Mouse (Mus musculus) adrenal gland, postnatal 14 days (tissue): Measurements from ENCODE around the gene Trim43c. TPM values are rescaled to one million over a fixed set of nuclear protein-coding genes. Genes with fewer than 3 reads are reported as not detected.
"Not testable (repeated sequence)": the region's sequence is repeated elsewhere in the genome, so short reads cannot be mapped to it uniquely, and the experiment has no call there.

Source experiments
- DNase-seq: peaks from one replicate; pipeline ENCODE4 v3.0.0; 2021; ENCODE audit warnings: mixed read lengths
- long read RNA-seq, 2 experiments: library from polyadenylated mRNA; stranded (forward); transcript quantifications; one replicate each; pipeline ENCODE4 v2.0.0; 2021
- total RNA-seq: library from RNA; stranded (reverse); gene quantifications from 2 replicates; pipeline ENCODE4 v1.2.3, GENCODE M21; 2021

Trim43c gene
- not detected in 2 replicates for total RNA-seq
- long read RNA-seq, experiment 1: 0 reads
- long read RNA-seq, experiment 2: 0 reads

GRCm38 (mm10) chr9:88838864-88839263 is at the start of gene Trim43c:
TSS of gene Trim43c (plus strand) at chr9:88839164.
- DNase-seq: not testable (repeated sequence)

GRCm38 (mm10) chr9:88853072-88853471 is 14.1 kb downstream of the Trim43c start:
- not testable (repeated sequence) for DNase-seq

- peak; percentile 92 for DNase-seq
Measured at GRCm38 (mm10) chr9:88858566-88859492, 19.9 kb downstream of the Trim43c start.

Other genes starting within 250 kb of the Trim43c start
- 33.7 and 37.2 TPM in 2 replicates for gene Mthfsl, start 118.9 kb upstream of the Trim43c start, total RNA-seq
- gene Bcl2a1d, start 107.2 kb upstream of the Trim43c start, total RNA-seq: 1.1 and 4.7 TPM in 2 replicates
- 0.70 and 2.1 TPM in 2 replicates for gene Bcl2a1a, start 117.7 kb downstream of the Trim43c start, total RNA-seq